ENCODE assay signal across 15 mouse cellular contexts in genomic region chr7:126472713-126473112, GRCm38 (mm10). TPM values are rescaled to one million over a fixed set of nuclear protein-coding genes. Genes with fewer than 3 reads are reported as not detected.
DNase-seq lines count a peak whose midpoint lies in the region; ATAC-seq and TF ChIP-seq lines count a peak whose summit lies in the region.
"Had no signal": no experiment of that assay in that cellular context is flagged by ENCODE, and none has a peak within 500 bp of the region (broad histone marks: within the 10 kb centered on the region; RNA-seq: fewer than 3 reads in every experiment).

No protein-coding gene starts in this region.

- H3K79me2 ChIP-seq in CH12.LX (replicated peaks; ENCODE audit: control insufficient read depth, extremely low read depth, insufficient read depth, poor library complexity, severe bottlenecking): peaks cover 13% of the 10 kb centered on the region

- dilution Hi-C loops in CH12.LX (cut with MboI; ENCODE audit: extremely low pct_ligation_motif_present, extremely low pct_unique_long_range_greater_than_20kb, low sequenced_read_pairs): no loop called here

- H3K27me3 ChIP-seq in heart, embryonic 16.5 days (ENCODE audit: control insufficient read depth, insufficient read depth, low read length): no peaks in the 10 kb centered on the region
- no peaks in the 10 kb centered on the region for H3K27me3 ChIP-seq in CH12.LX (replicated peaks)
- no peaks in the 10 kb centered on the region for H3K27me3 ChIP-seq in E14TG2a.4 (ENCODE audit: insufficient read depth, low read length)
- H3K27me3 ChIP-seq in liver, embryonic 15.5 days: no peaks in the 10 kb centered on the region
- H3K27me3 ChIP-seq: forebrain, embryonic 13.5 days; midbrain, embryonic 15.5 days had no signal

- no peak for TF ChIP-seq RAD21 in CH12.LX (IDR thresholded peaks at IDR 0.05; ENCODE audit: low read depth, low read length)

- H3K4me2 ChIP-seq in heart, embryonic 16.5 days (ENCODE audit: low read depth, low read length): 0 out of 2 replicates have a peak overlapping the region, but pooled peaks have one; percentile 0
- 0 out of 2 replicates have a peak overlapping the region, but pooled peaks have one; percentile 4 for H3K4me2 ChIP-seq in CH12.LX (ENCODE audit: insufficient read depth, low read depth, poor library complexity, severe bottlenecking)
- H3K4me2 ChIP-seq in liver, embryonic 15.5 days: peak overlapping the region; percentile 91

- no peak for DNase-seq in heart, adult 9 months (ENCODE audit: low spot score in 2 of 2)
- no peak for DNase-seq in CH12.LX (ENCODE audit: extremely low read depth)
- DNase-seq in right cerebral cortex, postnatal 36 days (ENCODE audit: low spot score in 2 of 2): no peak
- no peak for DNase-seq in frontal cortex, adult 2 months (ENCODE audit: extremely low spot score in 1 of 2, low spot score in 1 of 2)
- DNase-seq: cerebellum, postnatal 36 days; kidney, adult 18-20 months; kidney, postnatal 14 days; right cerebral cortex, postnatal 14 days had no signal

- no peak overlapping the region for H3K9ac ChIP-seq in heart, embryonic 16.5 days (ENCODE audit: low read length)
- H3K9ac ChIP-seq in CH12.LX (ENCODE audit: insufficient read depth, low read depth): no peak overlapping the region
- H3K9ac ChIP-seq in liver, embryonic 15.5 days: no peak overlapping the region

- H3K36me3 ChIP-seq in heart, embryonic 16.5 days (ENCODE audit: control insufficient read depth, insufficient read depth): peaks cover 42% of the 10 kb centered on the region
- peaks cover 41 to 47% of the 10 kb centered on the region in 2 experiments for H3K36me3 ChIP-seq in CH12.LX (replicated peaks in 1 of 2; ENCODE audit: control insufficient read depth in 1 of 2, insufficient read depth in 1 of 2, low read length in 1 of 2)
- H3K36me3 ChIP-seq in E14TG2a.4 (ENCODE audit: insufficient read depth, low read length): peaks cover 61% of the 10 kb centered on the region
- peaks cover 42% of the 10 kb centered on the region for H3K36me3 ChIP-seq in liver, embryonic 15.5 days (replicated peaks)

- WGBS in heart, embryonic 16.5 days: 89% methylated on average over 16 of the region's 16 CpGs
- 38% methylated on average over 16 of the region's 16 CpGs for WGBS in liver, embryonic 15.5 days (ENCODE audit: insufficient replicate concordance)

- TF ChIP-seq POLR2A in CH12.LX (IDR thresholded peaks at IDR 0.05; ENCODE audit: low read depth, low read length): no peak

- no peak overlapping the region for H3K4me3 ChIP-seq in heart, embryonic 16.5 days (ENCODE audit: low read length)
- H3K4me3 ChIP-seq in CH12.LX (replicated peaks in 1 of 3; ENCODE audit: low read depth in 2 of 3, low read length in 2 of 3, poor library complexity in 1 of 3) (peak overlapping the region in 1 of 3 experiments; percentile 70), E14TG2a.4 (replicated peaks; ENCODE audit: low read length) (peak overlapping the region; percentile 2; the same call in 1 of the 2 replicates)
- H3K4me3 ChIP-seq in liver, embryonic 15.5 days (replicated peaks): peak overlapping the region; percentile 77

- no peak for TF ChIP-seq EP300 in CH12.LX (IDR thresholded peaks at IDR 0.05; ENCODE audit: low read length)

- H3K27ac ChIP-seq in heart, embryonic 16.5 days (ENCODE audit: low read length): no peak overlapping the region
- peak overlapping the region; percentile 27 for H3K27ac ChIP-seq in CH12.LX (ENCODE audit: insufficient read depth, low read depth)
- peak overlapping the region; percentile 91 for H3K27ac ChIP-seq in liver, embryonic 15.5 days (replicated peaks)
- H3K27ac ChIP-seq: forebrain, embryonic 13.5 days; hindbrain, embryonic 14.5 days; macrophage; midbrain, embryonic 15.5 days had no signal

- no peak for ATAC-seq in heart, embryonic 16.5 days (replicated peaks; ENCODE audit: extremely low read depth, insufficient read depth, low FRiP score)
- ATAC-seq in liver, embryonic 15.5 days (ENCODE audit: insufficient read depth): no peak
- ATAC-seq: forebrain, embryonic 13.5 days; midbrain, embryonic 15.5 days had no signal

- in situ Hi-C loops in CH12.LX (cut with MboI; ENCODE audit: low pct_ligation_motif_present, low pct_unique_long_range_greater_than_20kb, low sequenced_read_pairs): loop anchor here (5.0 kb wide), 1 partner anchor 75 kb away; the partner anchor contains the start of gene Nfatc2ip

- peaks cover 13% of the 10 kb centered on the region for H3K4me1 ChIP-seq in heart, embryonic 16.5 days (ENCODE audit: control insufficient read depth, insufficient read depth, low read length)
- H3K4me1 ChIP-seq in CH12.LX (ENCODE audit: control insufficient read depth in 1 of 2, insufficient read depth in 2 of 2) (peaks cover 10 to 67% of the 10 kb centered on the region in 2 experiments), E14TG2a.4 (replicated peaks; ENCODE audit: low read depth, low read length) (peaks cover 63% of the 10 kb centered on the region)
- peaks cover 56% of the 10 kb centered on the region for H3K4me1 ChIP-seq in liver, embryonic 15.5 days (replicated peaks)

- TF ChIP-seq CTCF in CH12.LX (conservative IDR thresholded peaks at IDR 0.05 in 1 of 2, IDR thresholded peaks at IDR 0.05 in 1 of 2; ENCODE audit: low read depth in 2 of 2, low read length in 2 of 2) (no peak), E14TG2a.4 (conservative IDR thresholded peaks at IDR 0.05; ENCODE audit: low read length) (no peak)

- H3K9me3 ChIP-seq in heart, embryonic 16.5 days (replicated peaks; ENCODE audit: control insufficient read depth, low read length): no peaks in the 10 kb centered on the region
- H3K9me3 ChIP-seq in CH12.LX (replicated peaks; ENCODE audit: low read length) (no peaks in the 10 kb centered on the region), E14TG2a.4 (ENCODE audit: low read length) (no peaks in the 10 kb centered on the region)
- H3K9me3 ChIP-seq in liver, embryonic 15.5 days (replicated peaks): no peaks in the 10 kb centered on the region
- H3K9me3 ChIP-seq: forebrain, embryonic 13.5 days; midbrain, embryonic 15.5 days had no signal

TF ChIP-seq in CH12.LX, 34 proteins besides CTCF, POLR2A, EP300 and RAD21:
- 0 out of 2 replicates have a peak, but pooled peaks have one; percentile 2 for TF ChIP-seq ETS1 (conservative IDR thresholded peaks at IDR 0.05; ENCODE audit: low read depth, low read length)
- no peak for TF ChIP-seq NRF1 (IDR thresholded peaks at IDR 0.05; ENCODE audit: low read depth, low read length)

RNA-seq across cellular contexts. Expression of gene Sh2b1, which starts 2.5 kb away (rescaled TPM):
- 44.3 and 46.0 TPM in 2 replicates for polyA plus RNA-seq in heart, embryonic 16.5 days (2015; fragmentation: Nextera tagmentation; extraction: Ambion mirVana)
- 11.8 and 13.4 TPM in 2 replicates for total RNA-seq in CH12.LX (2012; rRNA removed)
- total RNA-seq in CH12.LX (2014; rRNA removed): 5.2 and 5.5 TPM in 2 replicates
- 31.3 and 34.1 TPM in 2 replicates for polyA plus RNA-seq in CH12.LX (2012; ENCODE audit: insufficient read length, low read depth)
- polyA plus RNA-seq in liver, embryonic 15.5 days (2015; fragmentation: Nextera tagmentation; extraction: Ambion mirVana): 13.6 and 15.1 TPM in 2 replicates
- polyA plus RNA-seq in frontal cortex, adult 2 months (2012; rRNA removed): 60.5 and 63.7 TPM in 2 replicates

RNA-seq across cellular contexts. Expression of gene Atp2a1, which starts 9.8 kb away (rescaled TPM):
- polyA plus RNA-seq in heart, embryonic 16.5 days (2015; fragmentation: Nextera tagmentation; extraction: Ambion mirVana): 1.4 and 6.4 TPM in 2 replicates
- 0.25 and 0.38 TPM in 2 replicates for total RNA-seq in CH12.LX (2012; rRNA removed)
- total RNA-seq in CH12.LX (2014; rRNA removed): not detected in 2 replicates
- polyA plus RNA-seq in CH12.LX (2012; ENCODE audit: insufficient read length, low read depth): 0.74 and 0.75 TPM in 2 replicates
- 9.8 and 16.5 TPM in 2 replicates for polyA plus RNA-seq in liver, embryonic 15.5 days (2015; fragmentation: Nextera tagmentation; extraction: Ambion mirVana)
- polyA plus RNA-seq in frontal cortex, adult 2 months (2012; rRNA removed): 1.2 and 1.9 TPM in 2 replicates
- polyA plus RNA-seq: macrophage had no signal

RNA-seq across cellular contexts. Expression of gene Tufm, which starts 14.4 kb away (rescaled TPM):
- polyA plus RNA-seq in heart, embryonic 16.5 days (2015; fragmentation: Nextera tagmentation; extraction: Ambion mirVana): 224 and 229 TPM in 2 replicates
- total RNA-seq in CH12.LX (2012; rRNA removed) (156 and 183 TPM in 2 replicates), CH12.LX (2014; rRNA removed) (115 and 123 TPM in 2 replicates)
- polyA plus RNA-seq in CH12.LX (2012; ENCODE audit: insufficient read length, low read depth): 219 and 224 TPM in 2 replicates
- 81.2 and 96.3 TPM in 2 replicates for polyA plus RNA-seq in liver, embryonic 15.5 days (2015; fragmentation: Nextera tagmentation; extraction: Ambion mirVana)
- polyA plus RNA-seq in frontal cortex, adult 2 months (2012; rRNA removed): 97.2 and 102 TPM in 2 replicates

RNA-seq across cellular contexts. Expression of gene Atxn2l, which starts 30.5 kb away (rescaled TPM):
- polyA plus RNA-seq in heart, embryonic 16.5 days (2015; fragmentation: Nextera tagmentation; extraction: Ambion mirVana): 29.7 and 30.6 TPM in 2 replicates
- 42.4 and 64.2 TPM in 2 replicates for total RNA-seq in CH12.LX (2012; rRNA removed)
- 16.5 and 18.8 TPM in 2 replicates for total RNA-seq in CH12.LX (2014; rRNA removed)
- 104 and 122 TPM in 2 replicates for polyA plus RNA-seq in CH12.LX (2012; ENCODE audit: insufficient read length, low read depth)
- 26.2 and 26.8 TPM in 2 replicates for polyA plus RNA-seq in liver, embryonic 15.5 days (2015; fragmentation: Nextera tagmentation; extraction: Ambion mirVana)
- 144 and 153 TPM in 2 replicates for polyA plus RNA-seq in frontal cortex, adult 2 months (2012; rRNA removed)

RNA-seq across cellular contexts. Expression of gene Rabep2, which starts 44.2 kb away (rescaled TPM):
- polyA plus RNA-seq in heart, embryonic 16.5 days (2015; fragmentation: Nextera tagmentation; extraction: Ambion mirVana): 22.1 and 22.2 TPM in 2 replicates
- total RNA-seq in CH12.LX (2012; rRNA removed) (38.5 and 40.3 TPM in 2 replicates), CH12.LX (2014; rRNA removed) (35.7 and 42.6 TPM in 2 replicates)
- 33.7 and 36.6 TPM in 2 replicates for polyA plus RNA-seq in CH12.LX (2012; ENCODE audit: insufficient read length, low read depth)
- 6.3 TPM in 2 replicates for polyA plus RNA-seq in liver, embryonic 15.5 days (2015; fragmentation: Nextera tagmentation; extraction: Ambion mirVana)
- 22.0 and 25.4 TPM in 2 replicates for polyA plus RNA-seq in frontal cortex, adult 2 months (2012; rRNA removed)

Comparison
In these comparisons a context has a peak if more than half of its experiments do, and no peak if none do; other contexts are left out.
1. H3K4me2 ChIP-seq: peak in every context shown above with its lines; median percentile 91 in liver, embryonic 15.5 days; 4 in CH12.LX; 0 in heart, embryonic 16.5 days.